ENCODE assay signal across 8 mouse cellular contexts in the genomic region with DNA sequence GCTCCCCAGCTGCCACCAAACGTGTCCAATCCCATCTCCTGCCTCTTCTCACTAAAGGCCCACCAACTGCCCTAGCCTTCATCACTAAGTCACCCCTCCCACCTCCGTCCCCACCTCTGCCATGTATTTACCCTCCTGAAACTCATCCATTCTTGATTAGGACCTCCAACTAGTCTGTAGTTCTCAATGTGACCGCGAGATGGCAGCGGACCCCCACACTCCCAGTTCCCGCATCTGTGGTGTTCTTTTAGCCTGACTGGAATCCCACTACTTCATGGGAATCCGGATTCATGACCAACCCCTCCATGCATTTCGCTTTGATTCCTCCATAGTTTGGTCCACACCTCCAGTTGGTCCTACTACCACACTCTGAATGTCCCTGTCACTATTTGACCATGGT. TPM values are rescaled to one million over a fixed set of nuclear protein-coding genes. Genes with fewer than 3 reads are reported as not detected.
DNase-seq lines count a peak whose midpoint lies in the region; ATAC-seq and TF ChIP-seq lines count a peak whose summit lies in the region.

No protein-coding gene starts in this region.

- no peaks in the 10 kb centered on the region for H3K9me3 ChIP-seq in neural tube, embryonic 15.5 days (replicated peaks)
- no peaks in the 10 kb centered on the region for H3K9me3 ChIP-seq in kidney, postnatal 0 days (replicated peaks; ENCODE audit: low read length)

- H3K27ac ChIP-seq in neural tube, embryonic 15.5 days (replicated peaks) = no peak overlapping the region
- no peak overlapping the region for H3K27ac ChIP-seq in kidney, postnatal 0 days

- peak; percentile 94 for TF ChIP-seq CTCF in kidney, postnatal 0 days (IDR thresholded peaks at IDR 0.05; ENCODE audit: low read depth)

- peaks cover 32% of the 10 kb centered on the region for H3K36me3 ChIP-seq in neural tube, embryonic 15.5 days
- H3K36me3 ChIP-seq in kidney, postnatal 0 days (ENCODE audit: insufficient read depth, low read length) = no peaks in the 10 kb centered on the region

- no peak overlapping the region for H3K9ac ChIP-seq in neural tube, embryonic 15.5 days (replicated peaks)
- no peak overlapping the region for H3K9ac ChIP-seq in kidney, postnatal 0 days (ENCODE audit: low read depth, low read length)

- WGBS in neural tube, embryonic 15.5 days = 8% methylated on average over 8 of the region's 8 CpGs
- WGBS in kidney, postnatal 0 days = 2% methylated on average over 8 of the region's 8 CpGs

- no peak overlapping the region for H3K4me3 ChIP-seq in neural tube, embryonic 15.5 days (replicated peaks)
- H3K4me3 ChIP-seq in kidney, postnatal 0 days (replicated peaks; ENCODE audit: low read depth, low read length) = no peak overlapping the region

- peaks cover 31% of the 10 kb centered on the region for H3K27me3 ChIP-seq in neural tube, embryonic 15.5 days (replicated peaks)
- peaks cover 42% of the 10 kb centered on the region for H3K27me3 ChIP-seq in kidney, postnatal 0 days (ENCODE audit: insufficient read depth, low read length)

- DNase-seq in neural tube, embryonic 10.5 days (ENCODE audit: extremely low spot score, low spot score) = peak; percentile 81
- peak; percentile 67 for DNase-seq in adrenal gland, postnatal 25 days
- peak; percentile 84 for DNase-seq in kidney, postnatal 0 days (ENCODE audit: low spot score)
- peak; percentile 60 to 67 for DNase-seq in lung, adult 18-20 months
- DNase-seq in right cerebral cortex, adult 18-20 months = peak; percentile 67

- ATAC-seq in neural tube, embryonic 15.5 days (ENCODE audit: low FRiP score) = no peak
- 0 out of 2 replicates have a peak, but pooled peaks have one; percentile 53 for ATAC-seq in erythroblast, adult 5-6 weeks (replicated peaks; ENCODE audit: low FRiP score, poor library complexity, severe bottlenecking)
- no peak for ATAC-seq in kidney, postnatal 0 days (replicated peaks; ENCODE audit: low FRiP score, low read depth)
- no peak for ATAC-seq in megakaryocyte, adult 5-6 weeks (ENCODE audit: poor library complexity, severe bottlenecking)

- no peak overlapping the region for H3K4me2 ChIP-seq in neural tube, embryonic 15.5 days
- H3K4me2 ChIP-seq in kidney, postnatal 0 days (ENCODE audit: low read length) = no peak overlapping the region

- peaks cover 11% of the 10 kb centered on the region for H3K4me1 ChIP-seq in neural tube, embryonic 15.5 days
- H3K4me1 ChIP-seq in kidney, postnatal 0 days (replicated peaks; ENCODE audit: insufficient read depth, low read length) = no peaks in the 10 kb centered on the region

RNA-seq across cellular contexts. Expression of a gene that starts 9.4 kb away (rescaled TPM):
- polyA plus RNA-seq in neural tube, embryonic 15.5 days (2015; fragmentation: Nextera tagmentation; extraction: Ambion mirVana) = 38.8 and 49.0 TPM in 2 replicates
- 6.1 and 6.7 TPM in 2 replicates for total RNA-seq in adrenal gland, postnatal 25 days (2021)
- total RNA-seq in erythroblast, adult 5-6 weeks (2015; ENCODE audit: low replicate concordance) = not detected in 2 replicates
- total RNA-seq in erythroblast, adult 5-6 weeks (2017; ENCODE audit: low replicate concordance) = not detected in 2 replicates
- polyA plus RNA-seq in kidney, postnatal 0 days (2015; fragmentation: Nextera tagmentation; extraction: Ambion mirVana) = 0.55 and 1.1 TPM in 2 replicates
- 0.23 TPM in 1 of 2 replicates, not detected in the other for total RNA-seq in megakaryocyte, adult 5-6 weeks (2015)
- total RNA-seq in megakaryocyte, adult 5-6 weeks (2017) = not detected in 2 replicates

RNA-seq across cellular contexts. Expression of a gene that starts 10.7 kb away (rescaled TPM):
- polyA plus RNA-seq in neural tube, embryonic 15.5 days (2015; fragmentation: Nextera tagmentation; extraction: Ambion mirVana) = 151 and 156 TPM in 2 replicates
- total RNA-seq in adrenal gland, postnatal 25 days (2021) = 1.1 and 23.3 TPM in 2 replicates
- not detected in 2 replicates for total RNA-seq in erythroblast, adult 5-6 weeks (2015; ENCODE audit: low replicate concordance)
- total RNA-seq in erythroblast, adult 5-6 weeks (2017; ENCODE audit: low replicate concordance) = not detected in 2 replicates
- polyA plus RNA-seq in kidney, postnatal 0 days (2015; fragmentation: Nextera tagmentation; extraction: Ambion mirVana) = 0.70 and 1.7 TPM in 2 replicates
- total RNA-seq in megakaryocyte, adult 5-6 weeks (2015) = not detected in 2 replicates
- not detected in 2 replicates for total RNA-seq in megakaryocyte, adult 5-6 weeks (2017)

RNA-seq across cellular contexts. Expression of a gene that starts 15.1 kb away (rescaled TPM):
- 0.12 TPM in 1 of 2 replicates, not detected in the other for polyA plus RNA-seq in neural tube, embryonic 15.5 days (2015; fragmentation: Nextera tagmentation; extraction: Ambion mirVana)
- total RNA-seq in adrenal gland, postnatal 25 days (2021) = not detected in 2 replicates
- not detected in 2 replicates for total RNA-seq in erythroblast, adult 5-6 weeks (2015; ENCODE audit: low replicate concordance)
- total RNA-seq in erythroblast, adult 5-6 weeks (2017; ENCODE audit: low replicate concordance) = not detected in 2 replicates
- polyA plus RNA-seq in kidney, postnatal 0 days (2015; fragmentation: Nextera tagmentation; extraction: Ambion mirVana) = not detected in 2 replicates
- total RNA-seq in megakaryocyte, adult 5-6 weeks (2015) = not detected in 2 replicates
- not detected in 2 replicates for total RNA-seq in megakaryocyte, adult 5-6 weeks (2017)

RNA-seq across cellular contexts. Expression of a gene that starts 22.7 kb away (rescaled TPM):
- polyA plus RNA-seq in neural tube, embryonic 15.5 days (2015; fragmentation: Nextera tagmentation; extraction: Ambion mirVana) = 23.4 and 26.0 TPM in 2 replicates
- 46.2 and 57.5 TPM in 2 replicates for total RNA-seq in adrenal gland, postnatal 25 days (2021)
- total RNA-seq in erythroblast, adult 5-6 weeks (2015; ENCODE audit: low replicate concordance) = 1.3 TPM in 1 of 2 replicates, not detected in the other
- 0.84 TPM in 1 of 2 replicates, not detected in the other for total RNA-seq in erythroblast, adult 5-6 weeks (2017; ENCODE audit: low replicate concordance)
- 21.7 and 23.4 TPM in 2 replicates for polyA plus RNA-seq in kidney, postnatal 0 days (2015; fragmentation: Nextera tagmentation; extraction: Ambion mirVana)
- 0.46 TPM in 1 of 2 replicates, not detected in the other for total RNA-seq in megakaryocyte, adult 5-6 weeks (2015)
- 0.33 and 0.77 TPM in 2 replicates for total RNA-seq in megakaryocyte, adult 5-6 weeks (2017)

RNA-seq across cellular contexts. Expression of a gene that starts 23.8 kb away (rescaled TPM):
- polyA plus RNA-seq in neural tube, embryonic 15.5 days (2015; fragmentation: Nextera tagmentation; extraction: Ambion mirVana) = 89.3 and 94.4 TPM in 2 replicates
- 32.1 and 35.9 TPM in 2 replicates for total RNA-seq in adrenal gland, postnatal 25 days (2021)
- total RNA-seq in erythroblast, adult 5-6 weeks (2015; ENCODE audit: low replicate concordance) = 3.8 and 13.8 TPM in 2 replicates
- 4.0 and 5.3 TPM in 2 replicates for total RNA-seq in erythroblast, adult 5-6 weeks (2017; ENCODE audit: low replicate concordance)
- 56.0 and 58.9 TPM in 2 replicates for polyA plus RNA-seq in kidney, postnatal 0 days (2015; fragmentation: Nextera tagmentation; extraction: Ambion mirVana)
- total RNA-seq in megakaryocyte, adult 5-6 weeks (2015) = 18.5 and 24.4 TPM in 2 replicates
- total RNA-seq in megakaryocyte, adult 5-6 weeks (2017) = 26.1 and 27.3 TPM in 2 replicates
